Mouse (Mus musculus): ENCODE data around the gene R3hdm2.

The R3hdm2 gene

DNA sequence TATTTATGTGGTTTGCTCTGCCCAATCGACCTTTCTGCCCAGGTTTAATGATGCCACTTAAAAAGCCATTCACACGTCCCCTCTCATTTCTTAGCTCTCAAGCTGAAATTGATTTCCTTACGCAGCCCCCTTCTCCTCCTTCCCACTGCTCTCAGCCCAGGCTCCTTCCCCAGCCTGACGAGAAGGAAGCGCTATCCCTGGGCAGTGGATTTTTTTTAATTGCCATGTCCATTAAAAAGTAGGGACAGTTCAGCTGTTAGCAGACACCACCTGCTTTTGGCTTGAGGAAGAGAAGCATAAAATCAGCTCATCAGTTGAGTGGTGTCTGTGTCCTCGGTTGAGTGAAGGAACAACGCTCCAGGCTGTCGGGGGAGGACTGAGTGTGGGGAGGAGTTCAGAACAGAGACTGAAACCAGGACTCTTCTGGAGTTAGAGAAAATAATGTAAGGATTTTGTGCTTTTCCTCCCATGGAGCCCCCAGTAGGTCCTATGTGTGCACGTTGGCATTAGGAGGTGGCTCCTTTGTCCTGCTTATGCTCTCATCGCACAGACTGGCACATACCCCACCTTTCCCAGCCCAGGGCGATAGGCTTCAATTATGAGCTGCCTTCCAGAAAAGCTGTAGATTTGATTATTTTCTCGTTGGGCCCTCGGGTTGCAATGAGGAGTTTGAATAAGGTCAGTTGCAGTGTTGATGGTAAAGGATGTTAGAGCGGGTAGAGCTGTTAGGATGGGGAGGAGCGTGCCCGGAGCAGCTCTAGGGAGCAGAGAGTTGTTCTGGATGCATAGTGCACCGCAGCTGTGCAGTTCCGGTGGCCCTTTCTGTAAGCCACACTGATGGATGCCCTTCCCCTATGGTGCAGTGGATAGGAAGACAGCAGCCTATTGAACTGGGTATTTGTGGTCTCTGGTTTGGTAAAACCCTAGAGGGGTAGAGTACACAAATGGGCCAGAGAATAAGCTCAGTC is 110.3 kb downstream of the R3hdm2 start:
- in situ Hi-C loops (cut with MboI; ENCODE audit: low sequenced_read_pairs) = no loop called here

DNA sequence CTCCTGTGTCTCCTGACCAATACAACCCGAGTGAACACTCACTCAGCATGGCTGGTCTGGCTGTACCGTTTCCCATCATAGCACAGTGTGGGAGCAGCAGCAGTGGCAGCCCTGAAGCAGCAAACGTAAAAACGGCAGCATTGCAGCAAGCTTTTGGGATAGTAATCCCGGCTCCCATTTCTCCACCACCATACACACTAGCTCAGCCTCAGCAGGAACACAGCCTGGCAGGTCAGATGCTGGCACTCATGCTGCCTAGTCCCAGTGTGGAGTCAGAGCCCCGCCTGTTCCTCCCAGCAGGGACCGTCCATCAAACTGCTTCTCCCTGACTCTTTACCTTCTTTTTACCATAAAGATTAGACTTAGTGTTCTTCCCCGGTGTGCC is 111.0 kb downstream of the R3hdm2 start:
- in situ Hi-C loops (cut with MboI; ENCODE audit: low sequenced_read_pairs) = no loop called here

DNA sequence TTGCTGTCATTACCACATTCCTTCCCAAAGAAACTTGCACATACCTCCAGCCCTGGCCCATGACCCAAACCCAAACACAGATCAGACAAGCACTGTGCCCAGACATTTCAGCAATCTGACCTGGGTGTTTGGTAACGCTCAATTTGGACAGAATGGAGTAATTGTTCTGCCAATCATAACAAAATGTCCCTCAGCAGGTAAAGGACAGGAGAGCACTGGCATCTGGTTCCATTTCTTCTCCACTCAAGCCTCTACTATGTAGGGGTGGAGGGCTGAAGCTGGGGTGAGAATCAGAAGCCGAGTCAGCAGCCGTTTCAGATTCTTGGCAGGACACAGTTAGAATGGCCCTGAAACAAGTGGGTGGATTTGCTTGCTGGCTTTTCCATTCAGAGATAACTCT is 112.0 kb downstream of the R3hdm2 start:
- in situ Hi-C loops (cut with MboI; ENCODE audit: low sequenced_read_pairs) = no loop called here

DNA sequence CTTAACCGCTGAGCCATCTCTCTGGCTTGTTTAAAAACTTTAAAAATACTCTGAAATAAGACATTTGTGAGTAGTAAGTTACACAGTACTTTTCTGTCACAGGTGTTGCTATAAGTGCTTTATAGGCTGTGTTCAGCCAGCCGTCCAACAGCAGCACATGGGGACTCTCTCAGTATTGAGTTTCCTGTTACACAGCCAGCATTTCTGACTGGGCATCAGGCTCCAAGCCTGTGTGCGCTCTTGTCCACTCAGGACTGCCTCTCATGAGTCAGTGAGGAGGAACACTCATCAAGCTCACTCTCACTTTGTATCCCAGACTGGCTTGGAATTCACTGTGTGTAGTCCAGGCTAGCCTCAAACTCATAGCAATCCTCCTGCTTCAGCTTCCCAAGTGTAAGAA is 116.0 kb downstream of the R3hdm2 start:
- in situ Hi-C loops (cut with MboI; ENCODE audit: low sequenced_read_pairs) = no loop called here

DNA sequence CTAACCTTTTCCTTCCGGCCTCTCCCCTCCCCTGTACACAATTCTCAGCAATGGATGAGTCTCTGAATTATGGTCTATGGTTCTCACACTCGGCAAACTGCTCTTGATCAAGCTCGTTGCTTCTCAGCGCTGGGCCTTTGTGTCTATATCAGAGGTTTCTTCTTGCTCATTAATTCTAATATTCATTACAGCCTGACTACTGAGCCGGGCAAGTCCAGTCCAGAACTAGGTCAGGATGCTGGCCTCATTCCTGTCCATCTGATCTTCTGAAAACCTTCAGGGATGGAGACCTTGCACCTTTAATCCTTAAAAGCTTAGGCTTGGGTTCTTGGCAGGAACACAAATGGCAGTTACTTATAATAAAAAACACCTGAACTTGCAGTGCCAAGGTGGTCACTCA is 119.4 kb downstream of the R3hdm2 start:
- in situ Hi-C loops (cut with MboI; ENCODE audit: low sequenced_read_pairs) = no loop called here

DNA sequence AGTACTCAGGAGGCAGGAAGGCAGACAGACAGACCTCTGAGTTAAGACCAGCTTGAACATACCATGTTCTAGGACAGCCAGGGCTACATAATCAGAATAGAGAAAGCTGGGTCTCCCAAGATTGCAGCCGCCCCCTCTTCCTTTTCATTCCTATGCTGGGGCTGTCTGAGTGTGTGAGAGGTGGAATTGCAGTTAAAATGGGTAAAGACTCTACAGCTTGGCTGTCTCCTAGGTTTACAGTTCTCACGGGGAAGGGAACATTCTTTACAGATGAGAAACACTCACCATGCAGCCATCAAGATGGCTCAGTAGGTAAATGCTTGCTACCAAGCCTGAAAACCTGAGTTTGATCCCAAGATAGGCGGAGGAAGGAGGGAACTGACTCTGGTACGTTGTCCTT is 119.9 kb downstream of the R3hdm2 start:
- in situ Hi-C loops (cut with MboI; ENCODE audit: low sequenced_read_pairs) = no loop called here

DNA sequence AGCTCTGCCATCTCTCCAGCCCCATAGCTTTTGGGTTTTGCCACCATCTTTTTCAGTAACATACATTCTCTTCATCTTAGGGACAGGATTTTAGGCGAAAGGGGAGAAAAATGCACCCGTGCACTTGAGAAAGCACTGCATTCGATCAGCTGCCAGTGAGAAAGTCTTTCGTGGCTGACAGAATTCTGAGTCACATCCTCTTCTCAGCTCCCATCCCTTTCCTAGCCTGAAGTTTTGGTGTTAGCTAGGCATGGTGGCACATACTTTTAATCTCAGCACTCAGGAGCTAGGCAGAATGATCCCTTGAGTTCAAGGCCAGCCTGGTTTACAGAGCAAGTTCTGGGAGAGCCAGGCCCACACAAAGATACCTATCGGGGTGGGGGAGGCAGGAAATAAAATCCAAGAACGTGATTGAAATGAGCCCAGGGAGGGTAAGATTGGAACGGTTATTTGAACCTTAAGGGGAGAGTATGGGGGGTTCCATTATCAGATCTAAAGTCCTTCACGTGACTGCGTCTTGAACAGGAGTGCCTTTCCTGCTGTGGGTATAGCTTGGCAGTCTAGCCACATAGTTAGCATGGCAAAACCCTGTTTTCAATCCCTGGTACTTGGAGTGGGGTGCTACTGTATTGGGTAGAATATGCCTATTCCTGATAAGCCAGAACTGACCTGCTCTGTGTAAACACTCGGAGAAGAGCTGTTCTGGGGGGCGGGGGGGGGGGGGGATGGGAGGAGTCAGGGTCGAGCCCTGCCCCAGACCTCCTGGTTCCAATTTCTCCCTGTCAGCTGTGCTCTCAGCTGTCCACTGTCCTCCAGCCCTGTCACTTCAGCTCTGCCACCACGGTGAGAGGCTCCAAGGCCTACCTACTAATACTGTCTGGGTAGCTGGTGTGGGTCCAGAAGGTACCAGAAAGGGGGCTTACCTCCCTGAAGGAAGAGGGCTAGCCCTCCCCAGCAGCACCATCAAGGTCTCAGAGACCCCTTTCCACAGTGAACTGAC is 121.1 kb downstream of the R3hdm2 start, which contains the start of gene Stac3:
Gene Stac3 (plus strand): TSS at position 793 of the 1,000 bp plus-strand sequence.
- in situ Hi-C loops (cut with MboI; ENCODE audit: low sequenced_read_pairs) = no loop called here

DNA sequence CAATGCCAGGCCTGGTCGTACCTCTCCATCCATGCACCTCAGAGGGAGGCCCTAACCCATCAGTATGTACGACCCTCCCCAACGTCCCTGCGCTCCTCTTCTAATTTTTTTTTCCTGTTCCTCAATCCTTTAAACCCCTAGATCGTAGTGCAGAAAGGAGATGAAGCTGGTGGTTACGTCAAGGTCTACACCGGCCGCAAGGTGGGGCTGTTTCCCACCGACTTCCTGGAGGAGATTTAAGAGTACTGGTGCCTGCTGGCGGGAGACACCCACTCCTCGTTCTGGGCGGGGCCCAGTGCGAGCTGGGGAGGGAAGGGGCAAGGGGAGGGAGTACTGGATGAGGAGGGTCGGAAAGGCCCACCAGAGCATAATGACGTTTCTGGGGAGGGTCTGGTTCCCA is 128.1 kb downstream of the R3hdm2 start:
- in situ Hi-C loops (cut with MboI; ENCODE audit: low sequenced_read_pairs) = loop anchor here (5.0 kb wide), 1 partner anchor 34 kb away; no protein-coding TSS in a partner anchor

DNA sequence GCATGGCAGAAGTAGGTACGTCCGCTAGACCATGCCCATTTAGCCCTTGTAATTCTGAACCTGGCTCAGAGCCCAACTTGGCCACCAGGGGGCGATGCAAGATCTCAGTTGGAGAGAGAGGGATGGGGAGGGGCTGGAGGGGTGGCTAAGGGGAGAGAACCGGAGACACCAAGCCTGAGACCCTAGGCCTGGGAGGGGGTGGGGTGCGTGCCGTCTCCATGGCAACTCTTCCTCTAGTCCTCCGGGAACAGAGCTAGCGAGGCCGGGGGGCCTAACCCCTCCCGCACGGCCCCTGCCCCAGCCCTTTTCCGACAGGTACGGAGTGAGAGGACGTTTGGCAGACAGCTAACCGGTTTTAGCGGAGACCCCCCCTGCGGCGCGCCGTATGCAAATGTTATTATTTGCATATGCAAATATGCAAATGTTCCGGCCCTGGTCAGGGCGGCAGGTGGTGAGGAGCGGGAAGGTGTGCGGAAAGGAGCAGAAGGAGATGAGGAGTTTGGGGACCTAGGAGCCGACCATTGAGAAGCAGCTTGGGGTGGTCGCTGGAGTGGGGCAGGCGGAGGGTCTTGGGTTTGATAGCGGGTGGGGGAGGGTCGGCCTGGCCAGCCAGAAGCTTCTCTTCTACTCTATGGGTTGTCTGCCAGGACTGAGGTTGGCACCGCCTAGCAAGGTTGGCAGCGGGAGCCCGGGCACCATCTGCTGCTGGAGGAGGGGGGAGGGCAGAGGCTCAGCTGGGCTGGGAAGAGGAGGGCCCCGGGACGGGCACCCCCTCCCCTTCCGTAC is 129.1 kb downstream of the R3hdm2 start:
- in situ Hi-C loops (cut with MboI; ENCODE audit: low sequenced_read_pairs) = loop anchor here (5.0 kb wide), 1 partner anchor 33 kb away; no protein-coding TSS in a partner anchor

DNA sequence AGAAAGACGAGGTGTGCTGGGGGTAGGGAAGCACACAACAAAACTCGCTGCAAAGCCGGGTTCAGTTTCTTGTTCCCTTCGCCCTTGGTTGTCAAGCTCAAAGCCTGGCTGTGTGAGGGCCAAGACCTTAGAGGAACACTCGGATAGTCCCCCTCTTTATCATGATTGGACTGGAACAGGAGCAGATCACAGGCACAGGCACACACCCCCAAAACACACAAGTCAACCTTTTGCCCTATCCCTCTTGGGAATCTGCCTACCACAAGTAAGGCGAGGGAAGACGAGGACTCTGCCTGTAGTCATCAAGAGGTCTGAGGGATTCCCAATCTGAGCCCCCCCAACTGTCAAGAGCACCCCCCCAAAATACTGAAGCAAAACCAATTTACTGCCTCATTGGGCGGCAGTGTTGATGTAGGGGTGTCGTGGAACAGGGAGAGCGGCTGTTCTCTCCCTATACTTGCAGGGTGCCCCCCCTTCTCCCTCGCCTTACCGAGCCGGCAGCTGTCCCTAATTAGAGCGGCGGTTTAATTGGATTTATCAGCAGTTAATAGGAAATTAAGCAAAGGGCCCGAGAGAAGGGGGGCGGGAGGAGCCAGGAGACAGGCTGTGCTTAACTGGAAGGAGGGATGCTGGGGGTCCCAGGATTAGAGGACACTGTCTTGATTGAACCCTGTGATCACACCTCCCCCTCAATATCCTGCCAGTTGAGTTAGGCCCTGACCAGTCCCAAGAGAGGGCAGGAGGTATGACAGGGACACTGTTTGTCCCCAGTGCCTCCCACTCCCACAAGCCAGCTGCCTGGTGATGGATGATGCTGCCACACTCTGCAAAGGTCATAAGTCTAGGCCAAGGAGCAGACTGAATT is 129.9 kb downstream of the R3hdm2 start:
- in situ Hi-C loops (cut with MboI; ENCODE audit: low sequenced_read_pairs) = loop anchor here (5.0 kb wide), 1 partner anchor 32 kb away; no protein-coding TSS in a partner anchor

DNA sequence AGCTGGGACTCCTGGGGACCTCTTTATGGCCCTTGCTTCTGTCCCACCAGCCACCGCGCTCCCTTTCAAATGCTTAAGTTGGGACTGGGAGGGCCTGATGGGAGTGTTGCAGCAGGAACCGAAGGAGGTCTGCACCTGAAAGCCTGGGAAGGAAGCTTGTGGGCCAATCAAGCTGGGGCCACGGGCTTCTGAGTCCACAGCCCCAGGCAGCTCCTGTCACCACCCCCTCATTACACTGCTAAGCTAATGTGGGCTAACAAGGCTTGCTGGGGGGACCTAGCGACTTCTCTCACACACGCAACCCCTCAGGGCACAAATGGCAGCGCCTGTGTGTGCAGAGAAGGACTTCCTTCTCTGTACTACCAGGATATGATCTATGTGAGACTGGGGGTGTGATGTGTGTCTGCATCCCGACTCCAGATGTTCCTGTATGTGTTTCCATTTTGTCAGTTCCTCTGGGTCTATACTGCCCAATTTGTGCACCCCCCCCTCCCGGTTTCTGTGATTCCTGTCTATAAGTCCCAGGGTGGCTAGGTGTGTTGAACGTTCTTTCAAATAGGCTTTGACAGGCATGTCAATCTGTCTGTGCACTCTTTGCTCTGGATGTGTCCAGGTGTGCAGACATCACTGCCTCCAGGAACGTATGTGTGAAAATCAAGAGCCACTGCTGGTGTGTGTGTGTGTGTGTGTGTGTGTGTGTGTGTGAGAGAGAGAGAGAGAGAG is 130.9 kb downstream of the R3hdm2 start:
- in situ Hi-C loops (cut with MboI; ENCODE audit: low sequenced_read_pairs) = no loop called here

DNA sequence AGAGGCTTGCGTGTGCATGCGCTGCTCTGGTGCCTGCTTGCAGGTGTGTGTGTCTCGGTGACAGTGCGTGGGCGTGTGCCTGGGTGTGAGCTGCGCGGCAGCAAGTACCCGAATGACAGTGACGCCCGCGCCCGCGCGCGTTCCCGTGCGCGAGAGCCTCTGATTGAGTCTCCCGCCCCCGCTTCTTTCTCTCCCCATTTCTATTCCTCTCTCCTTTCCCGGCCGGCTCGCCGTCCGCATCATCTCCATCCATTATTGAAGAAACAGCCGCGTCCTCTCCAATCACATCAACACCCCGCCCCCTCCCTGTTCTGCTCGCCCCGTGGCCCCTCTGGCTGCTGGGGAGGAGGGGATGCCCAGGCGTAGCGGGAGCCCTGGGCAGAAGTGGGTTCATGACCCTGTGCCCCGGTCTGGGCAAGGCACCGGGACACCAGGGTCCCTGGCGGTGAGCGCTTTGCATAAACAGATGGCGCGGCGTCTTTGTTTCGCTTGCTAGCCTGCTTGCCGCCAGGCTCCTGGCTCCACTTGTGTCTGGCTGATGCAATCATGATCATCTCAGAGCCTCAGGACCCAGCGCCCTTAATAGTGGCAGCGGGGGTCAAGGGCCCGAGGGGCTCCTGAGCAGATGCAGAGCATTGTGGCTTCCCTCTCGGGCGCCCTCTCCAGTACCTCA is 131.6 kb downstream of the R3hdm2 start:
- in situ Hi-C loops (cut with MboI; ENCODE audit: low sequenced_read_pairs) = no loop called here

DNA sequence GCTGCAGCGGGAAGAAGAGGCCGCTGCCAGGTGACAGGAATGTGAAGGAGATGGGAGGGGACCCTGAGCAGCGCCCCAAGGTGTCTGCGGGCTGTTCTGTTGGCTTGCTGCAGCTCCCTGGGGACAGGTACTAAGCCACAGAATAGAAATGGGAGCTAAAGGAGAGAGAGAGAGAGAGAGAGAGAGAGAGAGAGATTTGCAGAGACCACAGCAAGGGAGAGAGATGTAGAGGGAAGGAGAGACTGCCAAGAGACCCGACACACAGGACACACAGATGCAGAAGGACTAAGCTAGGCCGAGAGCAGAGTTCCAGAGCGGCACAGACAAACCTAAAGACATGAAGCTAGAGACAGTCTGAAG is 132.2 kb downstream of the R3hdm2 start:
- in situ Hi-C loops (cut with MboI; ENCODE audit: low sequenced_read_pairs) = no loop called here

DNA sequence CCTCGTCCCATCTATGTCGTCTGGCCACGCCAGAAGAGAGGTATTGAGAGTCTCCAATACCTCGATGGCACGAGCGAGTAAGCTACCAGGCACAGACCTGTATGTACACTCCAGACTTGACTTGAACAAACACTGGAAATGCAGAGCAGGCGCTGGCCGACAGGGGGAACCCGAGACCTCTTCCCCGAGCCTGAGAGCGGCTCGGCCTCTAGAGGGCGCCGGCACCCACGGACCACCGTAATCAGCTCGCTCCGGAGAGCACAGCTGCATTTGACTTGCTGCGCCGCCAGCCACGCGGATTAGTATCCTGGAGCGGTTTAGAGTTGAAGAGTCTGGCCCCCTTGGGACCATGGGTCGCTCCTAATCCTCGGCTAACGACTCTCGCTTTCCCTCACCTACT is 132.7 kb downstream of the R3hdm2 start:
- in situ Hi-C loops (cut with MboI; ENCODE audit: low sequenced_read_pairs) = no loop called here

DNA sequence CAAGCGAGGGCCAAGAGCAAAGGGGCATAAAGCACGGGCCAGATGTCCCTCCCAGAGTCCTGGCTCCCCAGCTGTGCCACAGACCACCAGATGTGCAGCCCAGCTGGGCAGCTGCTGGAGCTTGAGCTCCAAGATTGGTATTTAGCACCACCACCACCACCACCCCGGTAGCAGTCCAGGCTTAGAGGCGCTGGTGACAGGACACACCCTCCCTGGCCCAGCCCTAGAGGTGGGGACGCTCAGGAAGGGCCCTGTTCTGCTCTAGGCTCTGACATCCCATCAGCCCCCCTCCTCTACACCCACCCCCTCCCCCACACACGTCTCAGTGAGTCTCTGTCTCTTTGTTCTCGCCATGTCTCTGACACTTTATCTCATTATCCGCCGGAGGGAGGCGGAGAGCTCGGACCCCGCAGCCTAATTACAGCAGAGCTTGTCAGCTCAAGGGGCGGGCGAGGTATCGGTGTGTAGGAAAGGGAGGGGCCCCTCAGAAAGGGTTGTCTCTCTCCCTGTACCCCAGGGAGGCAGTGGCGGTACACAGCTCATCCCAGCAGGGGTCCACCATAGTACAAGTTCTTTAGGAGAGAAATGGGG is 133.5 kb downstream of the R3hdm2 start:
- in situ Hi-C loops (cut with MboI; ENCODE audit: low sequenced_read_pairs) = no loop called here

DNA sequence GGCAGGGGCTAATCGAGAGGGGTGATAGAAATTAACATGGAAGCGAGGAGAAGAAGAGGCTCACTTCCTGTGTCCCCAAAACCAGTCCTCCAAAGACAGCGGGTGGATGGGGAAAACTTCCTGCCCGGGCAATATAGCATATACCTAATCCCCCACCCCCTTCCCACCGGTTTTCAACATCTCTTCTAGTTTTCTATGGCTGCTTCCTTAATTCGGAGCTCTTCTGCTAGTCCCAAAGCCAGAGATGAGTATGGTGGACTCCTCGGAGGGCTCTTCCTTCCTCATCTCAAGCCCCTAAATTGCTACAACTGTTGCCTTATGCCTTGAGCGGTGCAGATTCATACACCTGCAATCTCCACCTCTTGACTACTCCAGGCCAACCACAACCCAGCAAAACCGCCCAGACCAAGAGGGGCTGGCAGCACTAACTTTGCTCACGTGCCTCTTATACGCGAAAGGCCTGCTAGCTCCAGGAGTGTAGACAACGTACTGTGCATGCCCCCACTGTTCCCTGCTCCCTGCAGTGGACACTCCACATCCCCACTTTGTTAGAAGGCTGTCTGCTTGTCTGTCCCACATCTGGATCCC is 134.1 kb downstream of the R3hdm2 start:
- in situ Hi-C loops (cut with MboI; ENCODE audit: low sequenced_read_pairs) = no loop called here

DNA sequence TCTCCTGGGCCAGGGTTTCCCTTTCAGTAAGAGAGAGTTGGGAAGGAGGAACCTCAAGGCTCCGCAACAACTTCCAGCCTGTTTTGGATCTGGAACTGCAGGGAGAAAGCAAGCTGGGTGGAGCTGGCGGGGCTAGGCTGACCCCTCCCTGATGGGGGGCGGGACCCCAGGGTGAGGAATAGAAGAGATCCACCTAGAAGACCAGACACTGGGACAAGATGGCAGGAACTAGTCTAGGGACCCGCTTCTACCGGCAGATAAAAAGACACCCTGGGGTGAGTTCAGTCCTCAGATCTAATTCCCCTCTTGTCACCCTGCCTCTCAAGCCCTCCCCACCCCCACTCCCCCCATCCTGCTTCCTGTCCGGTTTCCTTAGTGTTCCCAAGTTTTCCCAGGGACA is 134.6 kb downstream of the R3hdm2 start, which contains the start of gene Ndufa4l2:
Gene Ndufa4l2 (plus strand): TSS at position 204 of the 400 bp plus-strand sequence.
- in situ Hi-C loops (cut with MboI; ENCODE audit: low sequenced_read_pairs) = no loop called here
